Mouse (Mus musculus) heart, adult 2 months (tissue): ENCODE data around the gene Fuca2.

Experiments used
- CTCF ChIP-seq: fragments of 200-600 bp; IDR thresholded peaks from 2 replicates; pipeline ENCODE4 v1.8.1; 2022; ENCODE audit warnings: antibody characterized with exemption, mild to moderate bottlenecking, moderate library complexity
- EP300 ChIP-seq: fragments of 200-500 bp; IDR thresholded peaks from 2 replicates; pipeline ENCODE4 v1.6.1; 2011; ENCODE audit warnings: low read depth, low read length, control low read depth; ENCODE audit not compliant: insufficient read depth

GRCm38 (mm10) chr10:13528155-13528554, 28.8 kb downstream of the Fuca2 start:
- TF ChIP-seq EP300 (no peak), CTCF (no peak)
